Mouse (Mus musculus): Measurements from ENCODE around the gene Capn15.

Gene Capn15

DNA sequence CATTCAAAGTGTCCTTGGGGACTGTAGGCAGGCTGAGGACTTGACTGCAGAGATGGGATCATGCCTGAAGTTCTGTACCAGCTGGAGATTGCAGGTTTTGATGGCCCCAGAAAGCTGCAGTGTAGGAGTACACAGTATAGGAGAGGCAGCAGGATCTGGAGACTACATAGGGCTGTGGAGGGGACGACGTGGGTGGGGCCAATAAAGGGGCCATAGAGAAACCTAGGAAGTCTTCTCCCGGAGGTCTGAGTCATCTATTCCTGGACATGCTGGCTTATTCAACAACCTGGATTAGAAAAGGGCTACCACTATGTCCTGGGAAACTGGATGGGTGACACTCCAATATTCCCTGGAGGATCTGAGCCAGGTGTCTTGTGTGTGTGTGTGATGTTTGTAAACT lies 29.9 kb downstream of the Capn15 start:
- DNase-seq (ENCODE audit: low read depth, low spot score) = no peak

DNA sequence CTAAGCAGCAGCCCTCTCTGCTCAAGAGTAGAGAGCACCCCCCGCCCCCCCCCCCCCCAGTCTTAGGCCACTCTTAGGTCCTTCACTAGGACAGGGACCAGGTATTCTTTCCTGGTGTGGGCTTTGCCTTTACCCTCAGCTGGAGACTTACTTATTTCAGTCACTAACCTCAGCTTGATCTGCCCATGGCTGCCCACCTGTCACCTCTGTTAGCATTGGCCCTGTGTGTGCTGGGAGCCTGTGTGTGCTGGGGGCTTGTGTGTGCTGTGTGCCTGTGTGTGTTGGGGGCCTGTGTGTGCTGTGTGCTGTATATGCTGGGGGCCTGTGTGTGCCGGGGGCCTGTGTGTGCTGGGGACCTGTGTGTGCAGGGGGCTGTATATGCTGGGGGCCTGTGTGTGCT lies 30.9 kb downstream of the Capn15 start:
- DNase-seq (ENCODE audit: low read depth, low spot score) = no peak

DNA sequence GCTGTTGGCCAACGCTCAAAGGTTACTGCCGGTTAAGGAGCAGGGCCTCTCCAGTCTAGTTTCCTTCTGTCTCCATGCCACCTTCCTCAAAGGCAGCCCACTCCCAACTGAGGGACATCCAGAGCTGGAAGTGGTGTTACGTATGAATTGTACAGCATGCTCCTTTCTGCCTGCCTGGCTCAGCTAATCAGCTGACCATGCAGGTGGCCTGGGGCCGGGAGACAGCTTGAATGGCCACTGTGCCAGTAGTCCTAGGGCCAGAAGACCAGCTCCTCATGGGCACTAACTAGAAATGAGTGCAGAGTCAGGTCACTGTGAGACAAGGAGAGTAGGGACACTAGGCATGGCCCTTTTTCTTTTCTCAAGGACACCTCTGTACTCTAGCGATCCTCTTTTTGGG lies 32.4 kb downstream of the Capn15 start:
- DNase-seq (ENCODE audit: low read depth, low spot score) = no peak

DNA sequence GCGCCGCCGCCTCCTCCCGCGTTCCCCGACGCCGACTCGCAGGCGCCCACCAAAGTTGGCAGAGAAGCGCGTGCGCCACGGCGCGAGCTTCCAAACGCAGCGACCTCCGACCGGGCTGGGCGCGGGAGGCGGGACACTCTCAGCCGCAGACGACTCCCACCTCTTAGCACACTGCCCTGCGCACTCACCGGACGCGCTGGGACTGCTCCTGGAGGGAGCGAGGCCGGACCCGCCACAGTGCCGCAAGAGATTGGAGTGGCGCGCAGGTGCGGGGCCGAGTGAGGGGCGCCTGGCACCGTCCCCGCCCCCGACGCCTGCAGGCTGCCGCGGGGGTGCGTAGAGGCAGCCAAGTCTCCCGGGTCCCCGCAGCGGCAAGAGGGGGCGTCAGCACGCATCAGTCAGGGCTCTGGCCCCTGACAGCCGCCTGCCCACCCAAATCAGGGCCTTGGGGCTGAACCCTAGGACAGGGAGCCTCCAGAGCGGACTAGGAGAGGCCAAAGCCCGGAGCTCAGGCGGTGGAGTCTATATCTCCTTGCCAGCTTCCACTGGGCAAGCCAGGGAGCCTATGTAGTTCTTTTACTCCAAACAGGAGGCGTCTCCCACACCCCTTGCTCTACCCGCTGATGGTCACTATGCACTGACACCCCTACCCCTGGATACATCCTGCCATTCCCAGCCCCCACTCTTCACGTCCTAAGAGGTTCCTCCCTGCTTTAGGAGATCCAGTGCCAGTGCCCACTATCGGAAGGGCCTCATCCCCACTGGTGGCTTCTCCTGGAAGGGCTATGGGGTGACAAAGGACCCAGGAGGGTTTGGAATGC lies 33.6 kb downstream of the Capn15 start, which contains the start of gene A930017K11Rik:
TSS of gene A930017K11Rik (minus strand) at position 763 of the 821 bp plus-strand sequence.
- no peak for DNase-seq (ENCODE audit: low read depth, low spot score)

DNA sequence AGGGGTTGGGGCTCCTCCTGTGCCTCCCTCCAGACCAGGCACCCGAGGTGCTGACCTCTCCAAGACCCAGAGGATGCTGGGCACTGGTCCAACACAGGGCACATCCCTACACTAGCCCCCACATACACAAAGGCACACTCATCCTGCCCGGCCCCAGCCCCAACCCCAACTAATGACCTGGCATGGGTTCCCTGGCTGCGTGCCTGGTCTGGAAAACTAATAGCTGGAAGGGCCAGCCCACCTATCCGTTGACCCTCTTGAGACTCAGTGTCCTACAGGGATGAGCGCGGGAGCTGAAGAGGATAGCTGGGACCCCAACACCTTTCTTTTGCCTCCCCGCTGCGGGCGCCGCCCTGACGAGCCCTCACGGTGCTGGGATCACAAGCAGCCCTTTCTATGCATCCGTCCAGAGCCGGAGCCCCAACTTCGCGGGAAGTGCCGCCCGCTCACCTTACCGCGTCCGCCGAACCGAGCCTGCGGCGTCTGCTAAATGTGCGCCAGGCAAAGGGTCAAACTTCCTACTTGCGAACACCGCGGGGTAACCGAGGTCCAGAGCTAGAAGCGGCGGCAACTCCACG lies 34.3 kb downstream of the Capn15 start:
- no peak for DNase-seq (ENCODE audit: low read depth, low spot score)

DNA sequence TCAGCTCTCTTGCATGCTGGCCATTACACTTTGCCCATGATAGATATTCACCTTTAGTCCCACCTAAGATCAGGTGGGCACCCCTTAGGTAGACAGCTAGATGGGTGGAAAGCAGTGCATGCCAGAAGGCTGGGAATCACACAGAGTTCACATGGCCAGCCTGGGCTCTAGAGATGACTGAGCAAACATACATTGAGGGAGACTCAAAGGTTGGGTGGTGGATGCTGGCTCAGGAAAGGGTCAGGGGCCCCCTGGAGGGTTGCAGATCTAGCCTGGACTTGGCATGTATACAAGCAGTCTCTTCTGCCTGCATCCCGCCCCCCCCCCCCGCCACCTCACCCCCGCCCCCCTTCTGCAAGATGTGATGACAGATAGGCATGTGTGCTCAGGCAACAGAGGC lies 34.9 kb downstream of the Capn15 start:
- no peak for DNase-seq (ENCODE audit: low read depth, low spot score)

DNA sequence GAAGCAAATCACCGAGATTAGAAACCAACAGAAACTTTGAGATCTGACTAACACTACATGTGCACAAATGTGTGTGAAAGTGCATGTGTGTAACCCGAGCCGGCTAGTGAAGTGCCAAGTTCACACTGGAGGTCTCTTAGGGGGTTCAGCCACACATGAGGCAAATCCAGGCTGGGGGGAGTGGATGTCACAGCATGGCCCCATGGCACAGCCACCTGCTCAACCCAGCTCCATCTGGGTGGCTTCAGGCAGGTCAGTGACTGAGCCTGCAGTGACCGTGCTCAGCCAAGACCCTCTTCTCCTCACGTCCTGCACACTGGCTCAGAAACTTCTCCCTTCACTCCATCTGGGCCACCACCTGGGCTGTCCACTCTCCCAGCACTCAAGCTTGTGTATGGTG lies 35.6 kb downstream of the Capn15 start:
- no peak for DNase-seq (ENCODE audit: low read depth, low spot score)

DNA sequence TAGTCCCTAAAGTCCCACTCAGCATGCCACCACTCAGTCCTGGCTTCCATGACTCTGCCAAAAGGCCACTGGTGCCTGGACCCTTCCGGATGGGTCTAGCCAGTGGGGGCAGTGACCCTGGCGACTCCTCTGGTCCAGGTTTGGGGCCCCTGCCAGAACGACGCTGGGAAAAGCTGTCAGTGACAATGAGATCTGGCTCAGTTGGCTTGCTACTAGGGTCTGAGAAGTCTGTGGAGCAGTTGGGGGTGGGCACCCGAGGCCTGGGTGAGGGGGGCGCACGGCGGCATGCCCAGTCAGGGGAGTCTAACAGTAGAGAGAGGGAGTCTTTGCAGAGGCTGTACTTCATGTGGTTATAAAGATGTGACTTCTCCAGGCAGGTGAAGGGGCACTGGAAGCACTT lies 37.5 kb downstream of the Capn15 start:
- no peak for DNase-seq (ENCODE audit: low read depth, low spot score)

DNA sequence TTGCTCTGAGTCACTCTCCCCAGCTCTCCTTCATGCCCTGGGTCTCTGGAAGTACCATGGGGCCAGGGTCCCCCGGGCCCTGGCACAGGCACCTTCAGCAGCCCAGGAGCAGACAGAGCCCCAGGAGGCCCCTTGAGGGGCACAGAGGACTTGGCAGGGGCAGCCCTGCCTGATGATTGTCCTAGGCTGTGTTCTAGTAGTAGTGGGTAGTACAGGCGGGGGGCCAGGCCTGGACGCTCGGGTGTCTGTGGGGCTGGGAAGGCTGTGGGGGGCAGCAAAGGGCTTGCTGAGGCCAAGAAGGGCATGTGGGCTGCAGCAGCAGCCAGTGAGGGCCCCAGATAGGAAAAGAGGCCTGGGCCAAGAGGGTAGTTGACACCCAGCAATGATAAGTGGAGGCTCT lies 38.0 kb downstream of the Capn15 start:
- DNase-seq (ENCODE audit: low read depth, low spot score) = no peak

DNA sequence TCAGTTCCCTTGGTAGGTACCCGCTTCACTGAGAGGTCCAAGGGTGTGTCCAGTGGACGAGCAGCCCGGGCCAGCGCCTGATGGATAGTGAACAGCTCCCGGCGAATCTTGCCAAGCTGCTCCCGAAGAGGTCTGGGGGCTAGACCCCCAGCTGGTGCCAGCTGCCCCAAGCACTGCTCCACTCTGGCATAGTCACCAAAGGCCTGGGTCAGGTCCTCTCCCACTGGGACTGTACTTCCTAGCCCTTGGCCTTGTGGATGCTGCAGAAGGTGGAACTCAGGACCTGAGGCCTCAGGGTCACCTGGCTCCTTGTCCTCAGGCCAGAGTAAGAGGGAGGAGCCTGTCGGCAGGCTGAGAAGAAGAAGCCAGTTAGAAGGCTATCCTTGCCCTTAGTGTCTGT lies 38.7 kb downstream of the Capn15 start:
- no peak for DNase-seq (ENCODE audit: low read depth, low spot score)

DNA sequence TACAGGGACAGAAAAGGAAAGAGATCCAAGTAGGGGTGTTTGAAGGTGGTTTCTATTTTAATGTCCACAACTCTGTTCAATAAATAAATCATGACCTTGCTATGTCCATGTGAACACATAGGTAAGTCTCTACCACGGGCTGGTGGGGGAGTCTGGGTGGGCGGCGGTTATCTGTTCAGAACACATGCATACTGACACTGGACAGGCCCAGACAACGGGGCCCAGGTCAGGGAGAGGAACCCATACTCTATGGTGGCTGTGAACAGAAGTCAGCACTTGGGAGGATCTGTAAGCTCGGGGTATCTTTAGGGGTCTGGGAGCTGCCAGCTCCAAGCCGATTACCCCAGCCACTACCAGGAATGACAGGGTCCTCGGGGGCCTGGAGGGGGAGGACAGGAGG lies 39.2 kb downstream of the Capn15 start:
- DNase-seq (ENCODE audit: low read depth, low spot score) = no peak

DNA sequence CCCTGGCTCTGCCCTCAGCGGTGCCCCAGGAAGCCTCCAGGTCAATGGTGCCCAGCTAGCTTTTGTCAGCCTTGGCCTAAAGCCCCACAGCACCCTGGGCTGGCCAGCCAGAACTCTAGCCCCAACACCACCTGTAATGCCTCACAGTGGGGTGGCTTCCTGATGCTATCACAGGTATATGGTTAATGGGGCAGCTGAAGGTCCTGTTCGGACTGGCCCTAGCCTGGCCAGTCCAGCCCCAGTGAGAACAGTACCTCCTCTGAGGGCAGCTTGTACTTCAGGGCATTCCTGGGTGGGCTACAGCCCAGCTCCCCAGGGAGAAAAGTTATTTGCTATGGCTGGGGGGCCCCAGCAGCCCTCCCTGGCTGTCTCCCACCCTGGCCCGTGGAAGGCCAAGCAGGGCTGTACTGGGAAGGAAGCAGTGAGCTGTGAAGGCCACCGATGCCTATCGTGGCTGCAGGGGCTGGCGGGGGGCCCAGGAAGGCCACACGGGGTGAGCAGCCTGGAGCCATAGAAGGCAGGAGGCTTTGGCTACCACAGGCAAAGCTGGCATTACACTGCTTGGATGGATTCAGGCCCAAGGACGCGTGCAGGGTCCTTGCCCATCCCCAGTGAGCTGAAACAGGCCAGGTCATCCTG lies 40.0 kb downstream of the Capn15 start:
- DNase-seq (ENCODE audit: low read depth, low spot score) = no peak

DNA sequence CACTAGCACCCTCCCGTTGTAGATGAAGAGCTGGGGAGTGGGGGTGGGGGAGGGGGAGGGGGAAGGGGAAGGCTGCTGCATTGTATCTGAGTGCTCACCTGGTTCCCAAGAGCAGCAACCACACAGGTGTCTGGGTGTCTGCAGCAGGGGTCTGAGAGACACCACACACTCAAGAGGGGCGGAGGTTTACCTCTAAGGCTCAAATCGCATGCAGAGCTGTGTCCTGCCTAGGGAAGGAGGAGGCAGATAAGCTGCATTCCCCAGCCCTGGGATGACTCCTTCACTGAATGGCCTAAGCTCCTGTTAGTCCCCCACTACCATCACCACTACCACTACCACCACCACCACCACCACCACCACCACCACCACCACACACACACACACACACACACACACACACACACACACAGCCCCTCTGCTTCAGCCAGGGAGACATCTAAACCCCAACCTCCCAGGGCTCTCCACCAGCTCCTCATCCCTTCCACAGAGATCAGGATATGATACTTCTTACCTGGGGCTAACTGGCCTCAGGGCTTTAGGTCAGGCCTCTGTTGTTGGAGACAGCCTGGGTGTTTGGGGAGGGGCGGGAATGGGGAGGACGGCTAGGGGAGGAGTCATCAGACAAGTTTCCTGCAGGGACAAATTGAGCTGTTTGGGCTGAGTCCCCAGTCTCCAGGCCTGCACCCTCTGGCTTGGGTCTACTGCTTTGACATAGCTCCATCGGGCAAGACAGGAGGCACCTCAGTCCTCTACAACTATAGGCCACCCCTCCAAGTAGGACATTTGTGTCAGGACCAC lies 41.0 kb downstream of the Capn15 start, which contains the start of the genes Pigq and Nhlrc4:
TSS of gene Pigq (minus strand) at position 571 of the 798 bp plus-strand sequence.
TSS of gene Nhlrc4 (minus strand) at position 596 of the 798 bp plus-strand sequence.
- DNase-seq (ENCODE audit: low read depth, low spot score) = no peak

DNA sequence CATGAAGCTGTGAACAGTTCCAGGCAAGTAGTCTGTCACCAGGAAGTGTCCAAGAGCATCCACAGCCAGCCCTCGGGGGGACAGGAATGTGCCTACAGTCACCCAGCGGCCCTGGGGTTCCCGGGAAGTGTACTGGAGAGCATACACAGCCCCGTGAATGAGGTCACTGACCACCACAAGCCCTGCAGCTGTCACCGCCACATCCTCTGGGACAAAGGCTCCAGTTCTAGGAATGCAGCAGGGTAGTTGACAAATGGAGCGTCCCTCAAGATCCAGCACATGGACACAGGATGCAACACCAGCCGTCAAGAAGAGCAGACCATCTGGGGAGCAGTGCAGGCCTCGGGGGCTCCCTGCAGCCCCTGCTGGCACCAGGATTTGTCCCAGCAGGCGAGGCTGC lies 41.8 kb downstream of the Capn15 start:
- no peak for DNase-seq (ENCODE audit: low read depth, low spot score)

DNA sequence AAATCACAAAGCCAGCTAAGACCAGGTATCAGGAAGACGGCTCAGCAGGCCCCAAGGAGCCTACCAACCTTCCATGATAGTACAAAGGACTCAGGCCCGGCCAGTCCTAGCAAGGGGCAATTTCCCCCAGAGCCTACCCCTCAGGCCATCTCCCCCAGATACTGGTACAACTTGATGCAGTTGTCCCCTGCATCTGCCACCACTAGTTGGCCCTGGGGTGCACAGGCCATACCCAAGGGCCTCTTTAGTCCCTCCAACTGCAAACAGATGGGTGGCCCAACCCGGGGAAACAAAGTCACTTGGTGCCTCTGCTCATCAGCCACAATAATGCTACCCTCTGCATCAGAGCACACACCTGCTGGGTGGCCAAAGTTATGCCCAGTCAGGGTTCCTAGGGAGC lies 42.4 kb downstream of the Capn15 start:
- no peak for DNase-seq (ENCODE audit: low read depth, low spot score)

DNA sequence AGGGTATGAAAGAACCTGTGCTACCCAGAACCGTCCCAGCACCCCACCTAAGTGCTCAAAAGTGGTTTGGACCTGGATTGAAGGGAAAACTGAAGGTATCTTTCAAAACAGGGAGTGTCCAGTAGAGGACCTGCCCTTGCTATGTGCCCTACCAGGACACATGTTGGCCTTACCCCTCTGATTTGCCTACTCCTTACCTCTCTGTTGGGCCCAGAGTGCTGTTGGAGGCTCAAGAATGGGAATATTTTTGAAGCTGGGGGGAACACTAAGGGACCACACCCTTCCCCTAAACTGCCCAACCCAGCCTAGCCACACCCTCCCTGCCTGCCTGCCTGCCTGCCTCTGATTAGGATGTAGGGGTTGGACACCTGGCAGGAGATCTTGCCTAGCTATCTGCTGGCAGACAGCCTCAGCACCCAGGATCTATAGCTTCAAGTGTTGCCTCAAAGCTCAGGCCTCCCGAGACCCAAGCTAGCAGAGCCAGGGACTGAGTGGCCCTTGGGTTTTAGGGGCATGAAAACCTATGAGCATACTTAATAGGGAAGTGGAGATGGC lies 42.9 kb downstream of the Capn15 start:
- no peak for DNase-seq (ENCODE audit: low read depth, low spot score)

DNA sequence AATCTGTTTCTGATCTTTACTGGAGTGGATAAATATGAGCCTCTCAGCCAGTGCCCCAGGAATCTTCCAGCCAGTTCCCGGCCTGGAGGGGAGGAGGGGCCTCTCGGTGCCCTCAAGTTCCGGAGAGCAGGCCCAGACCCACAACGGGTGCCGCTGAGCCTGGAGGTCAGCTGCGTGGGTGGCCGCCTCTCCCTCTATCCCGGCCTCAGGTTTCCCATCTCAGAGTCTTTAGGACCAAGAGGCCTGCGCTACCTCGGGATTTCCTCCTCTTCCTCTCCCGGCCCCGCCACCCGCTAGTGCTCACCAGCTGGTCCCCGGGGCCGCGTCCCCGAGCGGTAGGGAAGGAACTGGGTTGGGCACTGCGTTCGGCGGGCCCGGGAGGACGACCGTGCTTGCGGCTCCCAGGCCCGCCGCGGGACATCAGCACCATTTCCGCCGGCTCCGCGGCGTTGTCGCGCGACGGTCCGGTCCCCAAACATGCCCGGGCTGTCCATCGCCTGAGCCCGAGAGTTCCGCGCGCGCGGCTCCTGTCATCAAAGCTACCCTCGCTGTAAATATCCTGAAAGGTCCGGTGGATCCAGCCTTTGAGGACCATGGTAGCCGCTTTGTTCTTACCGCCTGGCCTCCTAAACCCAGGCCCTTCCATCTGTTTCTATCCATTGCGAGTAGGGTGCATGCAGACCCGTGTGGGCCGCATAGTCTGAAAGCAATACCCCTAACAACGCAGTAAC lies 43.9 kb downstream of the Capn15 start:
- DNase-seq (ENCODE audit: low read depth, low spot score) = no peak

DNA sequence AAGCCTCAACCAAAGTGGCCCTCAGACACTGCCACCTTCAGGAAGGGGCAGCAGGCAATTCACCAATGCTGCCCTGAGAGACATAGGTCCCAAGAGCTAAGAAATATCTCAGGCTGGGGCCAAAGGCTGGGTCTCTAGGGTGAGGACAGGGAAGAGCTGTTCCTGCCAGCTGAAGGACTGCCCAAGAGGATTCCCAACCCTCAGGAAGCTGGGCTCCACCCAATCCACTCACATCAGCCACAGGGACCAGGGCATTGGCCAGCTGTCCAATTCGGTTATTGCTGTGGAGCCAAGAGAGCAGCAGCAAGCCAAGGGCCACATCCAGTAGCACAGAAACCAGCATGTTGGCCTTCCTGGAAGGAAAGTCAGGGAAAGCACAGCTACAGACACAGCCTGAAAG lies 51.1 kb downstream of the Capn15 start:
- DNase-seq (ENCODE audit: low read depth, low spot score) = no peak

DNA sequence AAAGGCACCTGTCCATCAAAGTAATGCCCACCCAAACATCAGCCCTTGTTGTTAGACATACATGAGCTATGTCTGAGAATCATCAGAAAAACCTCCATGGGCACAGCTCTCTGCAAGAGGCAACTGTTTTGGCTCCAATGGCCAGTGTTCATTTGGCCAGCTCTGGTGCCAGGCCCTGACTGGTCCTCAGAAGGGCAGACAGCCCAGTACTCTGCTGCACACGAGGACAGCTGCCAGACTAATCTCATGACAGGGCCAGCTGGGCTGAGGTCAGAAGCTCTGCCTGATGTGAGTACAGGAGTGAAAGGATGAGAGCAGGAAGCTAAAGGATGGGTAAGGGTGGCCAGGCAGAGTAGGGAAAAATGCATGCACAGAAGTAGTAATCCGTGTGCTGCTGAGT lies 60.2 kb downstream of the Capn15 start:
- DNase-seq (ENCODE audit: low read depth, low spot score) = no peak

DNA sequence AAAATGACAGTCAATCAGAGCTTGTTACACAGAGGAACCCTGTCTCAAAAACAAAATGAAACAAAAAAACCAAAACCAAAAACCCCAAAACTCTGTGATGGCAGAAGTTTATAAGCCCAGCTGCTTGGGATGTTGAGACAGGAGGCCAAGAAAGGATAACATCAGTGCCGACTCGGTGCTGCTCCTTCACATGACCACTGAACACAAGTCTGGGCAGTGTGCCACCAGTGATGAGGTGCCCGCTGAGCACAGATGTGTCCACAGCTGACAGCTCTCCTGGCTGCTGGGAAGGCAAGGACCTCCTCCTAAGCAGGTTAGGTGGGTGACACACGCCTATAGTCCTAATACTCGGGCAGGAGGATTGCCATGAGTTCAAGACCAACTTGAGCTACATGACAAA lies 63.5 kb downstream of the Capn15 start:
- no peak for DNase-seq (ENCODE audit: low read depth, low spot score)

All from brain, embryonic 18.5 days (tissue).